7 mouse cellular contexts compared by ENCODE assay signal in the genomic region with DNA sequence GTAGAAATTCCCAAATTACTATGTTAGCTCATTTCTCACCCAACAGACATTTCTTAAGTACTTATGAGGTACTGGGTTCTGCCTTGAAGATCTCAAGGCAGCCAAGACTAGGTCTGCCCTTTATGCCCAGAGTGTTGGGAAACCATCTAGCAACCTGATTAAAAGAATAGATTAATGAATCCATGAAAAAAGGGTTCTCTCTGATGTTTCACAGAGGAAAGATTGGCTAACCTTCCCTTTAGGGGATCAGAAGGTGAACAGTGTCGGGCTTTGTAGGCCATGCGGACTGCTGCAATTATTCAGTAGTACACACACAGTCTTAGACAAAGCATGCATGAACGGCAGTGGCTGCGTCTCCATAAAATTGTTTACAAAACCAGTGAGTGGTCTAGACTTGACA.
"Had no signal": no experiment of that assay in that cellular context is flagged by ENCODE, and none has a peak within 500 bp of the region (broad histone marks: within the 10 kb centered on the region; RNA-seq: fewer than 3 reads in every experiment).

No protein-coding gene starts in this region.

- DNase-seq: retina, postnatal 1 day; right cerebral cortex, adult 18-20 months; right cerebral cortex, postnatal 25 days; right cerebral cortex, postnatal 4 days; spleen, adult 18-20 months; thymus, adult 18-20 months; thymus, postnatal 36 days had no signal
